Mouse (Mus musculus): ENCODE measurements around the gene Slc35e2. TPM values are rescaled to one million over a fixed set of nuclear protein-coding genes. Genes with fewer than 3 reads are reported as not detected.
"Not testable (repeated sequence)": the region's sequence is repeated elsewhere in the genome, so short reads cannot be mapped to it uniquely, and the experiment has no call there.

Gene Slc35e2
- polyA plus RNA-seq, 1 experiment from 2014 or later: 6.3 TPM

DNA sequence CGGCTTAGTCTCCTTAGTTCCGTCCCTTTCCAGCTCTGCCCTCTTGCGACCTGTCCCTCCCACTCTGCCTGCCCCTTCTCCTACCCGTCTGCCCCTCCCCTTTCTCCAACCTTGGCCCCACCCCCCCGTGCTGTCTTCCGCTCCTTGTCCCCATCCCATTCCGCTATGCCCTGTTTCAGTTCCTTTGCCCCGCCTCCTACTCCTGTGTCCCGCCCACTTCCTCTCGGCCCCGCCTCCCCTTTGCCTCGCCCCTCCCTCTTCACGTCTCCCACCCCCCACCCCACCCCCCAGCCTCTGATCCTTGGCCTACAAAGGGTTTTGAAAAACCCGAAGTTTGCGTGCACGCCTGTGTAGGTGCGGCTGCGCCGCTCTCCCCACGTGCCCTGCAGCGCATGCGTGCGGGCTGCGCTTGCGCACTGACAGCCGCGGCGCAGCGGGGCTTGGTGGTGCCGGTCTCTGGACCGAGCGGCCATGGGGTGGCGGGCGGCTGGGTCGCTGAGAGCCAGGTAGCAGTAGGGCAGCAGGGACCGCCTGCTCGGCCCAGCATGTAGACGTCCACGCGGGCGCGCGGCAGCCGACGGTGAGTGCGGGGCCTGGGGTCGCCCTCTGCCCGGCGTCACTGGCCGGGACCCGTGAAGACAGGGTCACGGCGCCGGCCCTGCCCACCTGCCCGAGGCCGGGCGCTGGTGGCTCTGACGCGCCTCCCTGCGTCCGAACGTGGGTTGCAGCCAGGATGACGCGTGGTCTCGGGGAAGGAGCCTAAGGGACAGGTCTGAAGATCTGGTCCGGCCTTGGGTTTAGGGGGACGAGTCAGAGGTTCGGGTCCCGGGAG lies 37.6 kb upstream of the Slc35e2 start:
- peak overlapping the region; percentile 83 for H3K9ac ChIP-seq (ENCODE audit: low read length)
- WGBS: under 1% methylated on average over 68 of the region's 69 CpGs

DNA sequence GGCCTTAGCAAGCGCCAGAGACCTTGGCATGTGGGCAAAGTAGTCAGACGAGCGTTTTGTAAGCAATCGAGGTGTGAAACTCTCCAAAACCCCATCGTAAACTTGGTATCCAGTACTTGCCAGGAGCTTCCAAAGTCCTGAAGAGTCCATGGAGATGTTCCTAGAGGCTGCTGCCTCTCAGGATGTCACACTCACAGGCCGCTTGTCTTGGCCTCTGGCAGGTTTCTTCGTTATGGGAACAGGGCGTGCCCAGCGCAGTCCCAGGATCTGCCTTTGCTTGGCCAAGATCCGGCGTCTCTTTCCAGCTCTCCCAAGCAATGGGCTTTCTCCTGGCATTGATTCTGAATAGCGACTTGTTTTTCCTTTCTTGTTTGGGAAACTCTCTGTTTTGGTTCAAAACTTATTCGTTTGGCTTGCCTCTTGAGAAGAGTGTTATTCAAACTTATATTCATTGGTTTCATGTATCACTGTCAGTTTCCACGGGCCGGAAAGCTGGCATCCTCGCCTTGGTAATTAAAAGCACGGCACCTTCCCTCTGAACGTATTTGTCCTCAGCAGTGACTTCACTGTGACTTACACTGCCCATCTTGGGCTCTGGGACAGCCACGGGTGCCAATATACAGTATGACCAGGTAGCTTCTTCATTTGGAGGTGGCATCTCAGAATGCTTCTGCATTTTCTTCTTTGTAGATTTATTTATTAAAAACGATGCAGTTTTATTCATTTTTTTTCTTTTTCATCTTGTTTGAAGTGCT lies 36.7 kb upstream of the Slc35e2 start:
- H3K4me2 ChIP-seq (ENCODE audit: low read depth, low read length): peak overlapping the region; percentile 69
- no peak for ATAC-seq (ENCODE audit: insufficient read depth, low FRiP score)
- peak overlapping the region; percentile 80 for H3K4me3 ChIP-seq (replicated peaks; ENCODE audit: low read length)
- H3K27ac ChIP-seq (ENCODE audit: low read length): peak overlapping the region; percentile 95
- H3K36me3 ChIP-seq (ENCODE audit: control insufficient read depth, insufficient read depth, low read length): peaks cover 6% of the 10 kb centered on the region; the same call in 1 of the 2 replicates
- no peaks in the 10 kb centered on the region for H3K27me3 ChIP-seq (ENCODE audit: control insufficient read depth, insufficient read depth, low read length)
- no peaks in the 10 kb centered on the region for H3K9me3 ChIP-seq (replicated peaks; ENCODE audit: control insufficient read depth, low read length)
- H3K9ac ChIP-seq (ENCODE audit: low read length): peak overlapping the region; percentile 83
- H3K4me1 ChIP-seq (ENCODE audit: control insufficient read depth, insufficient read depth, low read length): peaks cover 30% of the 10 kb centered on the region
- 10% methylated on average over 20 of the region's 20 CpGs for WGBS

More for the DNA sequence above, 37.6 kb upstream of the Slc35e2 start:
- Histone ChIP-seq H3K36me3 (ENCODE audit: control insufficient read depth, insufficient read depth, low read length) (peaks cover 6% of the 10 kb centered on the region), H3K4me3 (replicated peaks; ENCODE audit: low read length) (peak overlapping the region; percentile 80), H3K9me3 (replicated peaks; ENCODE audit: control insufficient read depth, low read length) (no peaks in the 10 kb centered on the region), H3K4me2 (ENCODE audit: low read depth, low read length) (peak overlapping the region; percentile 69), H3K27me3 (ENCODE audit: control insufficient read depth, insufficient read depth, low read length) (no peaks in the 10 kb centered on the region), H3K27ac (ENCODE audit: low read length) (peak overlapping the region; percentile 95), H3K4me1 (ENCODE audit: control insufficient read depth, insufficient read depth, low read length) (peaks cover 30% of the 10 kb centered on the region)
- peak; percentile 96 for ATAC-seq (ENCODE audit: insufficient read depth, low FRiP score)

GRCm38 (mm10) chr4:155566555-155566954 lies 34.7 kb upstream of the Slc35e2 start:
- no peak for ATAC-seq (ENCODE audit: insufficient read depth, low FRiP score)
- Histone ChIP-seq H3K9ac (ENCODE audit: low read length) (no peak overlapping the region), H3K36me3 (ENCODE audit: control insufficient read depth, insufficient read depth, low read length) (no peaks in the 10 kb centered on the region), H3K27ac (ENCODE audit: low read length) (no peak overlapping the region), H3K4me1 (ENCODE audit: control insufficient read depth, insufficient read depth, low read length) (peaks cover 26% of the 10 kb centered on the region), H3K27me3 (ENCODE audit: control insufficient read depth, insufficient read depth, low read length) (no peaks in the 10 kb centered on the region), H3K4me3 (replicated peaks; ENCODE audit: low read length) (no peak overlapping the region), H3K4me2 (ENCODE audit: low read depth, low read length) (no peak overlapping the region), H3K9me3 (replicated peaks; ENCODE audit: control insufficient read depth, low read length) (no peaks in the 10 kb centered on the region)
- WGBS: 45% methylated on average over 8 of the region's 8 CpGs

DNA sequence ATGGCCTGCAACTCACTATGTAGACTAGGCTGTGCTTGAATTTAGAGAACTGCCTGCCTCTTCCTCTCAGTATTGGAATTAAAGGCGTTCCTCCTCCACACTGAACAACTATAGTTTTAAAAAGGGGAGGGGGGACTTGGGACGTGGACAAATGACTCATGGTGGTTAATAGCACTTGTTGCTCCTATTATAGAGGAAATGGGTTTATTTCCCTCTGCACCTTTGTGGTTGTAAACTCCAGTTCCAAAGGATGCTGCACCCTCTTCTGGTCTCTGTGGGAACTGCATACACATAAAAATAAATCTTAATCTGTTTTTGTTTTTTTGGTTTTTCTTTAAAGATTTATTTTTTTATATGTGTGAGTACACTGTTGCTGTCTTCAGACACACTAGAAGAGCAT lies 33.0 kb upstream of the Slc35e2 start:
- Histone ChIP-seq H3K27ac (ENCODE audit: low read length) (no peak overlapping the region), H3K4me3 (replicated peaks; ENCODE audit: low read length) (no peak overlapping the region), H3K4me2 (ENCODE audit: low read depth, low read length) (no peak overlapping the region), H3K9ac (ENCODE audit: low read length) (no peak overlapping the region), H3K36me3 (ENCODE audit: control insufficient read depth, insufficient read depth, low read length) (no peaks in the 10 kb centered on the region), H3K4me1 (ENCODE audit: control insufficient read depth, insufficient read depth, low read length) (peaks cover 13% of the 10 kb centered on the region), H3K9me3 (replicated peaks; ENCODE audit: control insufficient read depth, low read length) (no peaks in the 10 kb centered on the region), H3K27me3 (ENCODE audit: control insufficient read depth, insufficient read depth, low read length) (no peaks in the 10 kb centered on the region)
- no peak for ATAC-seq (ENCODE audit: insufficient read depth, low FRiP score)
- WGBS: 33% methylated on average over 2 of the region's 2 CpGs

- ATAC-seq (ENCODE audit: insufficient read depth, low FRiP score): no peak
- H3K4me2 ChIP-seq (ENCODE audit: low read depth, low read length): no peak overlapping the region
- H3K27ac ChIP-seq (ENCODE audit: low read length): no peak overlapping the region
- H3K27me3 ChIP-seq (ENCODE audit: control insufficient read depth, insufficient read depth, low read length): no peaks in the 10 kb centered on the region
- H3K9me3 ChIP-seq (replicated peaks; ENCODE audit: control insufficient read depth, low read length): no peaks in the 10 kb centered on the region
- no peak overlapping the region for H3K4me3 ChIP-seq (replicated peaks; ENCODE audit: low read length)
- WGBS: 85% methylated on average over 7 of the region's 7 CpGs
- peaks cover 13% of the 10 kb centered on the region for H3K4me1 ChIP-seq (ENCODE audit: control insufficient read depth, insufficient read depth, low read length)
- no peaks in the 10 kb centered on the region for H3K36me3 ChIP-seq (ENCODE audit: control insufficient read depth, insufficient read depth, low read length)
- H3K9ac ChIP-seq (ENCODE audit: low read length): no peak overlapping the region
These were observed 32.4 kb upstream of the Slc35e2 start for GRCm38 (mm10) chr4:155568632-155569370.

DNA sequence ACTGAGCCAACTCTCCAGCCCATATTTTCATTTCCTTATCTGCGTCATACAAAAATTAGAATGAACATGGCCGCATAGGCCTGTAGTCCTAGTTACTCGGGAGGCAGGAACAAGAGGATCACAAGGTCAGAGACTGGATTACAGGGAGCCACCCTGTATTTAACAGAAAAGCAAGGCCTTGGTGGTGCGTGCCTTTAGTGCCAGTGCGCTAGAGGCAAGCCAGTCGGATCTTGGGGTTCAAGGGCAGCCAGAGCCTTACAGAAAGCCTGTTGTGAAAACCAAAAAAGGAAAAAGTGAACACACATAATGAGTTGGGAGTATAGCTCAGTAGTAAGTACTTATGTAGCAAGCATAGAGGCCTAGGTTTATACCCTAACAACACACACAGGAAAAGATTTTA lies 31.4 kb upstream of the Slc35e2 start:
- no peaks in the 10 kb centered on the region for H3K36me3 ChIP-seq (ENCODE audit: control insufficient read depth, insufficient read depth, low read length)
- 90% methylated on average over 6 of the region's 6 CpGs for WGBS
- no peak for ATAC-seq (ENCODE audit: insufficient read depth, low FRiP score)
- H3K27me3 ChIP-seq (ENCODE audit: control insufficient read depth, insufficient read depth, low read length): no peaks in the 10 kb centered on the region
- no peak overlapping the region for H3K9ac ChIP-seq (ENCODE audit: low read length)
- no peaks in the 10 kb centered on the region for H3K9me3 ChIP-seq (replicated peaks; ENCODE audit: control insufficient read depth, low read length)
- H3K4me1 ChIP-seq (ENCODE audit: control insufficient read depth, insufficient read depth, low read length): peaks cover 9% of the 10 kb centered on the region
- H3K4me2 ChIP-seq (ENCODE audit: low read depth, low read length): no peak overlapping the region
- no peak overlapping the region for H3K27ac ChIP-seq (ENCODE audit: low read length)
- H3K4me3 ChIP-seq (replicated peaks; ENCODE audit: low read length): no peak overlapping the region

DNA sequence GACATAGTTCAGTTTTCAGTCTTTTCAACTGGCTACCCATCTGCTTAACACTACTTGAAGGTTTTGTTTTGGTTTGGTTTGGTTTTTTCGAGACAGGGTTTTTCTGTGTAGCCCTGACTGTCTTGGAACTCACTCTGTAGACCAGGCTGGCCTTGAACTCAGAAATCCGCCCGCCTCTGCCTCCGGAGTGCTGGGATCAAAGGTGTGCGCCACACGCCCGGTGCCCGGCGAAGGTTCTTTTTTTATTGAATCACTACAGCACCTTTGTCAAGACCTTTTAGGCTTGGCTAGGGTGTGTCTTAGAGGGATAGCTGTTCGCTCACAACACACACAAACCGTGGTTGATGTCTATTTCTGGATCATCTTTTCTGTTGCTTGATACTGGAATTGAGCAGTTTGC lies 30.9 kb upstream of the Slc35e2 start:
- not testable (repeated sequence) for H3K27ac ChIP-seq (ENCODE audit: low read length); H3K27me3 ChIP-seq (ENCODE audit: control insufficient read depth, insufficient read depth, low read length); H3K4me1 ChIP-seq (ENCODE audit: control insufficient read depth, insufficient read depth, low read length); H3K9ac ChIP-seq (ENCODE audit: low read length); H3K4me2 ChIP-seq (ENCODE audit: low read depth, low read length); ATAC-seq (ENCODE audit: insufficient read depth, low FRiP score); H3K36me3 ChIP-seq (ENCODE audit: control insufficient read depth, insufficient read depth, low read length); H3K9me3 ChIP-seq (replicated peaks; ENCODE audit: control insufficient read depth, low read length); H3K4me3 ChIP-seq (replicated peaks; ENCODE audit: low read length)
- 87% methylated on average over 11 of the region's 11 CpGs for WGBS

GRCm38 (mm10) chr4:155571442-155571841 lies 29.8 kb upstream of the Slc35e2 start:
- Histone ChIP-seq H3K36me3 (ENCODE audit: control insufficient read depth, insufficient read depth, low read length) (no peaks in the 10 kb centered on the region), H3K4me2 (ENCODE audit: low read depth, low read length) (no peak overlapping the region), H3K9ac (ENCODE audit: low read length) (no peak overlapping the region), H3K4me1 (ENCODE audit: control insufficient read depth, insufficient read depth, low read length) (no peaks in the 10 kb centered on the region), H3K4me3 (replicated peaks; ENCODE audit: low read length) (no peak overlapping the region), H3K27ac (ENCODE audit: low read length) (no peak overlapping the region), H3K27me3 (ENCODE audit: control insufficient read depth, insufficient read depth, low read length) (no peaks in the 10 kb centered on the region), H3K9me3 (replicated peaks; ENCODE audit: control insufficient read depth, low read length) (no peaks in the 10 kb centered on the region)
- no peak for ATAC-seq (ENCODE audit: insufficient read depth, low FRiP score)
- 74% methylated on average over 2 of the region's 2 CpGs for WGBS

GRCm38 (mm10) chr4:155573155-155573554 lies 28.1 kb upstream of the Slc35e2 start:
- no peaks in the 10 kb centered on the region for H3K27me3 ChIP-seq (ENCODE audit: control insufficient read depth, insufficient read depth, low read length)
- H3K4me3 ChIP-seq (replicated peaks; ENCODE audit: low read length): no peak overlapping the region
- no peaks in the 10 kb centered on the region for H3K9me3 ChIP-seq (replicated peaks; ENCODE audit: control insufficient read depth, low read length)
- no peak overlapping the region for H3K4me2 ChIP-seq (ENCODE audit: low read depth, low read length)
- H3K9ac ChIP-seq (ENCODE audit: low read length): no peak overlapping the region
- H3K27ac ChIP-seq (ENCODE audit: low read length): no peak overlapping the region
- H3K4me1 ChIP-seq (ENCODE audit: control insufficient read depth, insufficient read depth, low read length): no peaks in the 10 kb centered on the region
- ATAC-seq (ENCODE audit: insufficient read depth, low FRiP score): no peak
- H3K36me3 ChIP-seq (ENCODE audit: control insufficient read depth, insufficient read depth, low read length): no peaks in the 10 kb centered on the region
- WGBS: 91% methylated on average over 2 of the region's 2 CpGs

All from stomach, embryonic 16.5 days (tissue).